Mouse (Mus musculus) forebrain, postnatal 0 days (tissue): ENCODE data around the gene Bcat1. TPM values are rescaled to one million over a fixed set of nuclear protein-coding genes. Genes with fewer than 3 reads are reported as not detected.
"Not testable (repeated sequence)": the region's sequence is repeated elsewhere in the genome, so short reads cannot be mapped to it uniquely, and the experiment has no call there.

Experiments used
- ATAC-seq: fragments of 200-750 bp; cut with Nextera tagmentation; 2 replicates; pipeline ENCODE4 v1.8.0; 2017; ENCODE audit warnings: mild to moderate bottlenecking, moderate library complexity
- DNase-seq: peaks from one replicate; pipeline ENCODE4 v3.0.0-alpha.2; 2015
- H3K27ac ChIP-seq: fragments of 300-500 bp; sonication (generic); 2 replicates; pipeline ENCODE4 v1.5.1; 2014; ENCODE audit warnings: low read depth, mild to moderate bottlenecking, antibody characterized with exemption, low read length, moderate library complexity, mixed read lengths
- H3K27me3 ChIP-seq: fragments of 300-500 bp; sonication (generic); 2 replicates; pipeline ENCODE4 v1.6.1; 2014; ENCODE audit warnings: mild to moderate bottlenecking, low read length, mixed read lengths; ENCODE audit not compliant: insufficient read depth
- H3K36me3 ChIP-seq: fragments of 300-500 bp; sonication (generic); 2 replicates; pipeline ENCODE4 v1.6.1; 2014; ENCODE audit warnings: mild to moderate bottlenecking, moderate library complexity; ENCODE audit not compliant: insufficient read depth
- H3K4me1 ChIP-seq: fragments of 300-500 bp; sonication (generic); 2 replicates; pipeline ENCODE4 v1.6.1; 2014; ENCODE audit warnings: antibody characterized with exemption; ENCODE audit not compliant: insufficient read depth
- H3K4me2 ChIP-seq: fragments of 300-500 bp; sonication (generic); 2 replicates; pipeline ENCODE4 v1.6.1; 2014; ENCODE audit warnings: low read depth, mild to moderate bottlenecking, moderate library complexity
- H3K4me3 ChIP-seq: fragments of 300-500 bp; sonication (generic); 2 replicates; pipeline ENCODE4 v1.5.1; 2014; ENCODE audit warnings: low read depth, low read length, mixed read lengths
- H3K9ac ChIP-seq: fragments of 300-500 bp; sonication (generic); 2 replicates; pipeline ENCODE4 v1.6.1; 2014; ENCODE audit warnings: mild to moderate bottlenecking
- H3K9me3 ChIP-seq: fragments of 300-500 bp; sonication (generic); 2 replicates; pipeline ENCODE4 v1.6.1; 2016; ENCODE audit warnings: low read length
- CTCF ChIP-seq: sonication (generic); IDR thresholded peaks from 2 replicates; pipeline ENCODE4 v1.5.1; 2016; ENCODE audit warnings: antibody characterized with exemption, control low read depth, low read depth
- WGBS: fragments of 180-500 bp; shearing (Covaris S2); extraction: QIAGEN DNeasy Blood & Tissue Kit; methylation state at CpG from one replicate; pipeline ENCODE4 v1.1.7; 2014; 5-methylcytosine and 5-hydroxymethylcytosine counted together
- polyA plus RNA-seq: library from polyadenylated mRNA; unstranded; fragments of >200 nt; fragmentation: Nextera tagmentation; extraction: Ambion mirVana; gene quantifications from 2 replicates; pipeline ENCODE4 v1.2.1, GENCODE M21; 2015
- total RNA-seq: library from RNA; depleted of rRNA; stranded (reverse); fragments of >200 nt; gene quantifications from 2 replicates; pipeline ENCODE4 v1.2.3, GENCODE M21; 2014

The Bcat1 gene
- total and polyA plus RNA-seq, 2 experiments from 2014 or later: 50.7 to 97.5 TPM

DNA sequence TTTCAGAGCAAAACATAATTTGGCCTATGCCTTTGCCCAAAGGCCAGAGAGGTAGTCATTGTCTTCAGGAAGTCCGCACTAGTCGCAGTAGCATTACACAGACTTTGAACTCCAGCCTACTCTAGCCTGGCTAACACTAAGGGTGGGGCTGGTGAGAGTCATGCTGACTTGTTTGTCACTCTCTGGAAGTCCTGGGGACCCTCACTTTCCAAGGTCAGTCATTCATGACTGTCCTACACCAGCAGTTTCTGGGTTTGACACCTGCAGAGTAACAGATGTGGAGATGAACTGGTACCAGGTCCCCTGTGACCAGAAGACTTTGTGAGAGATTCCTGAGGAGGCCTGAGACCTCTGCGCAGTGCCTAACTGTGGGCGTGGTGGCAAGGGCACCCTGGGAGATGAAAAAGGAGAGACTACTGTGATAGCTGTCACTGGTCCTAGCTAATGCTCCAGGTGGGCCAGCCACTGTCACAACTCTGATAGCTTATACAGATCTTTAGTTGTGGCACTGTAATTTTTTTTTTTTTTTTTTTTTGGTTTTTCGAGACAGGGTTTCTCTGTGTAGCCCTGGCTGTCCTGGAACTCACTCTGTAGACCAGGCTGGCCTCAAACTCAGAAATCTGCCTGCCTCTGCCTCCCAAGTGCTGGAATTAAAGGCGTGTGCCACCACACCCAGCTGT lies 30.3 kb upstream of the Bcat1 start:
- TF ChIP-seq CTCF: no peak
- WGBS: 93% methylated on average over 5 of the region's 6 CpGs
- no peak for ATAC-seq
- Histone ChIP-seq H3K9me3 (peaks cover 3% of the 10 kb centered on the region; the same call in 1 of the 2 replicates), H3K36me3 (no peaks in the 10 kb centered on the region), H3K27me3 (no peaks in the 10 kb centered on the region), H3K27ac (no peak overlapping the region), H3K4me2 (no peak overlapping the region), H3K4me1 (no peaks in the 10 kb centered on the region), H3K9ac (no peak overlapping the region), H3K4me3 (no peak overlapping the region)
- DNase-seq: no peak

DNA sequence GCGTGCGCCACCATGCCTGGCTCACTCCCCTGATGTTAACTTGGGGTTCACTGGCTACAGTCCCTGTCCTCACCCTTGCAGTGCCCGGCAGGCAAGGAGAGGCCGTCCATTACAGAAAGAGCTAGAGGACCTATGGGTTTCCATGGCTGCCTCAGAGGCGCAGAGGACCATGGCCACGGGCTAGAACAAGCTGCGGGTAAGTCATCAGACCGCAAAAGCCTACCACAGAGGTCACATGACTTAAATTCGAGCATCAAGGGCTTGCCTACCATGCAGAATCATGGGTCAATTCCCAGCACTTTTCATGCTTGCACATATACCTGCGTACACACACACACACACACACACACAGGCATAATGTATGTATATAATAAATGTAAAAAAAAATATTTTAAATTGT lies 29.5 kb upstream of the Bcat1 start:
- H3K9me3 ChIP-seq: peaks cover 3% of the 10 kb centered on the region; the same call in 1 of the 2 replicates
- no peaks in the 10 kb centered on the region for H3K27me3 ChIP-seq
- no peak for ATAC-seq
- H3K4me2 ChIP-seq: no peak overlapping the region
- no peak overlapping the region for H3K9ac ChIP-seq
- 96% methylated on average over 10 of the region's 10 CpGs for WGBS
- DNase-seq: no peak
- TF ChIP-seq CTCF: no peak
- no peak overlapping the region for H3K27ac ChIP-seq
- no peaks in the 10 kb centered on the region for H3K36me3 ChIP-seq
- no peak overlapping the region for H3K4me3 ChIP-seq
- no peaks in the 10 kb centered on the region for H3K4me1 ChIP-seq

DNA sequence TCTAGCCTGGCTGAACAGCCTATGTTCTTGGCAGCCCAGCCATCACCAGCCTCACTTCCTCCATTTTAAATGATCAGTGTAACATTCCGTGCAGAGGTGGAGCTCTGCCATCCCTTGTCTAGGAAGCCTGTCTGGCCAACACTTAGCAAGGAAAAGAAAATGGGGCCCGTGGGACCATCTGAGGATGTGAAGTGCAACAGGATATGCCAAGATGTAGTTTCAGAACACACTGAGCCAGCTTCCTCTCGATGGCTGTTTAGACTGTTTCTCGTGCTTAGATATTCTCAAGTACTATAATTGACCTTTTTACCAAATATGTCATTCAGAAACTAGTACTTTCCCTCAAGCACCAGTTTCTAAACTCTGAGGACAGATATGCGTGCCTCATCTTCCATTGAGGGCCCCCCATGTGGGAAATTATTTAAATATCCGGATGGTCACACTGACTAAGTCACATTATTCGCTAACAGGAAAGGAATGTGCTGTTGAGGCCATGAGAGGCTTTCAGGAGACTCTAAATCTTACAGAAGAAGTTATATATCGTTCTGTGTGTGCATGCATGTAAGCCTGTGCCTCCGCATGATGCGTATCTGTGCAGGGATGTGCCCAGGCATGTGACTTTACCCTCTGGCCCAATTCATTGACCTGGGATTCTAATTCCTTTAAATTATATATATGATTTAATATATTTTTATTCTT lies 28.4 kb upstream of the Bcat1 start:
- Histone ChIP-seq H3K9me3 (peaks cover 3% of the 10 kb centered on the region; the same call in 1 of the 2 replicates), H3K4me3 (no peak overlapping the region), H3K4me2 (no peak overlapping the region), H3K4me1 (no peaks in the 10 kb centered on the region), H3K36me3 (no peaks in the 10 kb centered on the region), H3K27me3 (no peaks in the 10 kb centered on the region), H3K27ac (no peak overlapping the region), H3K9ac (no peak overlapping the region)
- WGBS: 80% methylated on average over 10 of the region's 10 CpGs
- TF ChIP-seq CTCF: no peak
- ATAC-seq (no peak), DNase-seq (no peak)

DNA sequence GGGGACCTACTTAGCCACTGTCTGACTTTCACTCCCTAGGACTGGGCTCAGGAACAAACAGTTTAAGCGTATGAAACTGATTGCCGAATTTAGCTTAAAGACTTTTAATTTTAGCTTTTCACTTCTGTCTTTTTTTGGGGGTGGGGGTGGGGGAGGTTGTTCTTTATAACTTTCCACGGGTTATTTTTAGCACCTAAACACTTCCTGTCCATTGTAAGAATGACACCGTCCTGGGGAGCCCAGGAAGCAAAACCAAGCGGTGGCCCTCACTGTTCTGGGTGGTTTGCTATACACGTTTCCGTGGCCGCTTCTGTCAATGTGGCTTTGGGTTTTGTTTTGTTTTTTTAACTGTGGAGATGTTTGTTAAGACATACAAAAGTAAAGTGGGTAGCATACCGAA lies 24.9 kb upstream of the Bcat1 start:
- Histone ChIP-seq H3K27me3 (no peaks in the 10 kb centered on the region), H3K9me3 (peaks cover 3% of the 10 kb centered on the region; the same call in 1 of the 2 replicates), H3K36me3 (no peaks in the 10 kb centered on the region), H3K4me2 (no peak overlapping the region), H3K4me1 (no peaks in the 10 kb centered on the region), H3K4me3 (no peak overlapping the region), H3K27ac (no peak overlapping the region), H3K9ac (no peak overlapping the region)
- no peak for ATAC-seq
- TF ChIP-seq CTCF: no peak
- WGBS: 75% methylated on average over 9 of the region's 9 CpGs
- DNase-seq: no peak

DNA sequence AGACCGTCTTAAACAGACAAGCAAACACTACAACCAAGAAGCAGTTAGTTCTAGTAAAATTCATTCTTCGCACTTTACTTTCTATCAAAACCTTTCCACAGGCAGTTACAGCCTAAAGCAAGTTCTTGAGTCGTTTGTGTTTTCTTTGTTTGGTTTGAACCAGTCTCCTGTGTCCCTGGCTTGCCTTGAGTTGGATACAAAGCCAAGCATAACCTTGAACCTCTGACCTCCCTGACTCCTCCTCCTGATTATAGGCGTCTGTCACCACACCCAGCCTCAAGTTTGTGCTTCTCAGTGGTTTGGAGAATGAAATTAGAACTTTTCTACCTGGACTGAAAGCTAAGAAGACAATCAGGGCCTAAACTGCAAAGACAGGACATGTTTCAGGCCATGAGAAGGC lies 18.4 kb upstream of the Bcat1 start:
- 77% methylated on average over 4 of the region's 4 CpGs for WGBS
- Histone ChIP-seq H3K36me3 (no peaks in the 10 kb centered on the region), H3K27me3 (no peaks in the 10 kb centered on the region), H3K27ac (no peak overlapping the region), H3K9me3 (no peaks in the 10 kb centered on the region), H3K4me2 (no peak overlapping the region), H3K4me3 (no peak overlapping the region), H3K4me1 (no peaks in the 10 kb centered on the region), H3K9ac (no peak overlapping the region)
- no peak for TF ChIP-seq CTCF
- ATAC-seq (no peak), DNase-seq (no peak)

DNA sequence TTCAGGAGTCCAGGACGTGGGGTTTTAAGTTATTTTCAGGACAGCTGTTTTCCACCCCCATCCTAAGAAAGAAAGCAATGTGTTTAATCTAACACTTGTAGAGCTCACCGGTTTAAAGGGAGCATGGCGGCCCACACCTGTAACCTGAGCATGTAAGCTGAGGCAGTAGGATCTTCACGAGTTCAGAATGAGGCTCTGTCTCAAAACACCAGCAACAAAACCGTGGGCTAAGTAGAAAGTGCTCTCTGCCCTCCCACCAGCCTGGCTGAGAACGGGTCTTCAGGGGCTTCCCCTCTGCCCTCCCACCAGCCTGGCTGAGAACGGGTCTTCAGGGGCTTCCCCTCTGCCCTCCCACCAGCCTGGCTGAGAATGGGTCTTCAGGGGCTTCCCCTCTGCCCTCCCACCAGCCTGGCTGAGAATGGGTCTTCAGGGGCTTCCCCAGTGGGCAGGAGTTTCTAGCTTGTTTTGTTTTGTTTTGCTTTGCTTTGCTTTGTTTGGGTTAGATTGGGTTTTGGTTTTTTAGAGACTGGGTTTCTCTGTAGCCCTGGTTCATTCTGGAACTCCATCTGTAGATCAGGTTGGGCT lies 17.1 kb upstream of the Bcat1 start:
- not testable (repeated sequence) for H3K27ac ChIP-seq, DNase-seq, H3K27me3 ChIP-seq, H3K4me1 ChIP-seq, ATAC-seq, H3K4me3 ChIP-seq, H3K36me3 ChIP-seq, H3K9me3 ChIP-seq, H3K9ac ChIP-seq, H3K4me2 ChIP-seq
- WGBS: 70% methylated on average over 7 of the region's 7 CpGs

DNA sequence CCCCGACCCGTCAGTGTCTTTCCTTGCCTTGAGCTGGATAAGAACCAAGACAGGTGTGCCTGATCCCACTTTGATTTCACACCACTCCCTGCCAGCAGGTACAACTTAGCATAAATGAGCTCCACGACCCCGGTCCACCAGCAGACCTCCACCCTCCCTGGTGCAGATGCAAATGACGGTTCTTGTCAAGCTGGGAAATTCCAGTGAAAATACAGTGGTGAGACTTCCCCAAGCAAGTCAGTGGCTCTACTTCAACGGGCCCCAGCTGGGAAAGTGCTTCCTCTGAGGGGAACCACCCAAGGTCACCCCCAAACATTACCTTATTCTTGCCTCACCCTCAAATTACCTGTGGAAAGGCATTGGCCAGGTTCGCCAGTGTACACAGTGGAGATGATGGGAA lies 16.0 kb upstream of the Bcat1 start:
- no peak for DNase-seq
- H3K4me1 ChIP-seq: no peaks in the 10 kb centered on the region
- no peak for TF ChIP-seq CTCF
- WGBS: 85% methylated on average over 7 of the region's 7 CpGs
- no peaks in the 10 kb centered on the region for H3K9me3 ChIP-seq
- no peaks in the 10 kb centered on the region for H3K36me3 ChIP-seq
- H3K27me3 ChIP-seq: no peaks in the 10 kb centered on the region
- H3K4me3 ChIP-seq: no peak overlapping the region
- H3K9ac ChIP-seq: no peak overlapping the region
- ATAC-seq: no peak
- H3K4me2 ChIP-seq: no peak overlapping the region
- no peak overlapping the region for H3K27ac ChIP-seq
